In genomic region chr10:128742616-128743015, GRCm38 (mm10) we compare ENCODE assay signal across 9 mouse cellular contexts. TPM values are rescaled to one million over a fixed set of nuclear protein-coding genes. Genes with fewer than 3 reads are reported as not detected.
DNase-seq lines count a peak whose midpoint lies in the region; ATAC-seq and TF ChIP-seq lines count a peak whose summit lies in the region.
"Had no signal": no experiment of that assay in that cellular context is flagged by ENCODE, and none has a peak within 500 bp of the region (broad histone marks: within the 10 kb centered on the region; RNA-seq: fewer than 3 reads in every experiment).

No protein-coding gene starts in this region.

- no peaks in the 10 kb centered on the region for H3K9me3 ChIP-seq in kidney, embryonic 16.5 days (ENCODE audit: low read length)
- no peaks in the 10 kb centered on the region for H3K9me3 ChIP-seq in MEL (replicated peaks; ENCODE audit: insufficient read depth, low read length)
- no peaks in the 10 kb centered on the region for H3K9me3 ChIP-seq in limb, embryonic 11.5 days (ENCODE audit: control insufficient read depth, low read length)

- TF ChIP-seq CTCF in MEL (IDR thresholded peaks at IDR 0.05 in 2 of 3, conservative IDR thresholded peaks at IDR 0.05 in 1 of 3; ENCODE audit: control insufficient read depth in 1 of 3, insufficient read depth in 1 of 3, low read depth in 2 of 3, low read length in 3 of 3, poor library complexity in 1 of 3, severe bottlenecking in 1 of 3): no peak

- 39% methylated on average over 4 of the region's 4 CpGs for WGBS in kidney, embryonic 16.5 days
- 31% methylated on average over 4 of the region's 4 CpGs for WGBS in limb, embryonic 11.5 days

- H3K4me3 ChIP-seq in kidney, embryonic 16.5 days (ENCODE audit: low read length): peak overlapping the region; percentile 64
- H3K4me3 ChIP-seq in MEL (ENCODE audit: control insufficient read depth in 1 of 2, insufficient read depth in 1 of 2, low read depth in 2 of 2, low read length in 2 of 2): peak overlapping the region; percentile 73 to 81
- no peak overlapping the region for H3K4me3 ChIP-seq in limb, embryonic 11.5 days (ENCODE audit: low read depth, low read length)

- no peaks in the 10 kb centered on the region for H3K36me3 ChIP-seq in kidney, embryonic 16.5 days (ENCODE audit: insufficient read depth, low read length)
- peaks cover 0 to 10% of the 10 kb centered on the region in 2 experiments; a peak in 2 of 4 replicates for H3K36me3 ChIP-seq in MEL (ENCODE audit: control insufficient read depth in 1 of 2, insufficient read depth in 2 of 2, low read length in 2 of 2)
- no peaks in the 10 kb centered on the region for H3K36me3 ChIP-seq in limb, embryonic 11.5 days (ENCODE audit: control insufficient read depth, insufficient read depth, low read length)

- no peak overlapping the region for H3K27ac ChIP-seq in kidney, embryonic 16.5 days (ENCODE audit: low read length)
- H3K27ac ChIP-seq in MEL (ENCODE audit: control insufficient read depth, low read depth, low read length): no peak overlapping the region; the same call in 1 of the 2 replicates
- no peak overlapping the region for H3K27ac ChIP-seq in limb, embryonic 11.5 days (replicated peaks; ENCODE audit: low read depth, low read length)

- peaks cover 25% of the 10 kb centered on the region for H3K4me1 ChIP-seq in kidney, embryonic 16.5 days (ENCODE audit: insufficient read depth, low read length)
- peaks cover 0 to 21% of the 10 kb centered on the region in 2 experiments for H3K4me1 ChIP-seq in MEL (ENCODE audit: control insufficient read depth in 1 of 2, insufficient read depth in 2 of 2, low read length in 2 of 2)
- peaks cover 8% of the 10 kb centered on the region for H3K4me1 ChIP-seq in limb, embryonic 11.5 days (ENCODE audit: control insufficient read depth, insufficient read depth, low read length)

- TF ChIP-seq EP300 in MEL (IDR thresholded peaks at IDR 0.05; ENCODE audit: low read depth in 1 of 2, low read length in 2 of 2): no peak

- H3K79me2 ChIP-seq in MEL (ENCODE audit: control insufficient read depth, insufficient read depth, low read length, poor library complexity): no peaks in the 10 kb centered on the region; the same call in 1 of the 2 replicates

- peaks cover 7% of the 10 kb centered on the region; the same call in 1 of the 2 replicates for H3K27me3 ChIP-seq in kidney, embryonic 16.5 days (ENCODE audit: insufficient read depth, low read length)
- no peaks in the 10 kb centered on the region for H3K27me3 ChIP-seq in MEL (ENCODE audit: control insufficient read depth in 1 of 2, insufficient read depth in 2 of 2, low read length in 2 of 2)
- H3K27me3 ChIP-seq in limb, embryonic 11.5 days (ENCODE audit: control insufficient read depth, insufficient read depth, low read length): peaks cover 15% of the 10 kb centered on the region

- TF ChIP-seq RAD21 in MEL (IDR thresholded peaks at IDR 0.05; ENCODE audit: low read depth, low read length): no peak

- DNase-seq in kidney, postnatal 25 days: no peak
- DNase-seq in CD4-positive helper T cell, adult 2 months (ENCODE audit: low read depth, low spot score): peak; percentile 43
- DNase-seq in MEL (ENCODE audit: low read depth, low spot score): peak; percentile 34
- DNase-seq in limb, embryonic 11.5 days (ENCODE audit: low spot score): no peak
- DNase-seq in spleen, postnatal 4 days (ENCODE audit: low spot score in 2 of 2): no peak
- DNase-seq in left cerebral cortex, postnatal 36 days (ENCODE audit: low spot score in 2 of 2): no peak
- DNase-seq: adrenal gland, adult 2 months had no signal

- no peak overlapping the region for H3K9ac ChIP-seq in kidney, embryonic 16.5 days (replicated peaks; ENCODE audit: low read length)
- peak overlapping the region; percentile 66 for H3K9ac ChIP-seq in MEL (ENCODE audit: control insufficient read depth, low read depth, low read length, poor library complexity, severe bottlenecking)
- no peak overlapping the region for H3K9ac ChIP-seq in limb, embryonic 11.5 days (ENCODE audit: low read length)

- no peak for ATAC-seq in kidney, embryonic 16.5 days (ENCODE audit: low FRiP score, low TSS enrichment)
- ATAC-seq in limb, embryonic 11.5 days (ENCODE audit: insufficient number of reproducible peaks, low FRiP score, low TSS enrichment, low read depth): no peak
- no peak for ATAC-seq in inflammation-experienced regulatory T-cells, adult 6 months

- peak overlapping the region; percentile 93 for H3K4me2 ChIP-seq in kidney, embryonic 16.5 days (replicated peaks; ENCODE audit: low read depth, low read length)
- H3K4me2 ChIP-seq in limb, embryonic 11.5 days (ENCODE audit: low read depth, severe bottlenecking): peak overlapping the region; percentile 71; the same call in 1 of the 2 replicates

- TF ChIP-seq POLR2A in MEL (IDR thresholded peaks at IDR 0.05; ENCODE audit: control insufficient read depth in 1 of 2, insufficient read depth in 1 of 2, low read depth in 1 of 2, low read length in 2 of 2, poor library complexity in 1 of 2): peak in 1 of 2 experiments; percentile 44; a peak in 1 of 4 replicates

- intact Hi-C loops in left cerebral cortex, postnatal 36 days (cut with DNase I): no loop called here

TF ChIP-seq in MEL, 35 proteins besides CTCF, POLR2A, EP300 and RAD21:
- no peak for TF ChIP-seq JUND (IDR thresholded peaks at IDR 0.05; ENCODE audit: low read depth, low read length)
- TF ChIP-seq NELFE (IDR thresholded peaks at IDR 0.05; ENCODE audit: low read depth, low read length): peak; percentile 21; the same call in 1 of the 2 replicates
- no peak for TF ChIP-seq ZMIZ1 (IDR thresholded peaks at IDR 0.05; ENCODE audit: low read depth, low read length)
- no peak for TF ChIP-seq POLR2AphosphoS2 (IDR thresholded peaks at IDR 0.05; ENCODE audit: low read length)
- TF ChIP-seq TAL1 (IDR thresholded peaks at IDR 0.05; ENCODE audit: low read length): no peak
- TF ChIP-seq MAX (IDR thresholded peaks at IDR 0.05; ENCODE audit: low read length): no peak
- no peak for TF ChIP-seq E2F4 (IDR thresholded peaks at IDR 0.05; ENCODE audit: borderline replicate concordance, low read depth, low read length)
- TF ChIP-seq GATA1 (IDR thresholded peaks at IDR 0.05; ENCODE audit: low read depth, low read length): no peak
- TF ChIP-seq KAT2A (conservative IDR thresholded peaks at IDR 0.05; ENCODE audit: low read depth, low read length): no peak
TF ChIP-seq in MEL: peak in this region for 1.

RNA-seq across cellular contexts. Expression of gene Dgka, which starts 2.0 kb away (rescaled TPM):
- 6.8 and 7.8 TPM in 2 replicates for polyA plus RNA-seq in kidney, embryonic 16.5 days (2015; fragmentation: Nextera tagmentation; extraction: Ambion mirVana)
- 0.69 and 1.0 TPM in 2 replicates for total RNA-seq in MEL (2012; rRNA removed)
- 1 to 10 TPM in 1 of 2 experiments, not detected in 1; 3.5 TPM for polyA plus RNA-seq in MEL (2012; ENCODE audit: insufficient read depth in 1 of 2, insufficient read length in 2 of 2, low read depth in 1 of 2, low replicate concordance in 2 of 2, missing spikeins in 1 of 2)
- 5.4 and 6.5 TPM in 2 replicates for polyA plus RNA-seq in limb, embryonic 11.5 days (2014; fragmentation: Nextera tagmentation; extraction: Ambion mirVana)
- polyA plus RNA-seq in inflammation-experienced regulatory T-cells, adult 6 months (2017; shearing (Covaris generic)): 100 to 1,000 TPM; 184 to 337 (median 319) TPM
- 1 to 10 TPM; 5.6 to 7.8 TPM for total RNA-seq in left cerebral cortex, postnatal 36 days (2021)

RNA-seq across cellular contexts. Expression of gene Pym1, which starts 5.1 kb away (rescaled TPM):
- polyA plus RNA-seq in kidney, embryonic 16.5 days (2015; fragmentation: Nextera tagmentation; extraction: Ambion mirVana): 40.0 and 40.3 TPM in 2 replicates
- total RNA-seq in MEL (2012; rRNA removed): 64.2 and 77.4 TPM in 2 replicates
- polyA plus RNA-seq in MEL (2012; ENCODE audit: insufficient read depth in 1 of 2, insufficient read length in 2 of 2, low read depth in 1 of 2, low replicate concordance in 2 of 2, missing spikeins in 1 of 2): 100 to 1,000 TPM in 1 of 2 experiments, not detected in 1; 107 TPM
- 49.4 and 52.4 TPM in 2 replicates for polyA plus RNA-seq in limb, embryonic 11.5 days (2014; fragmentation: Nextera tagmentation; extraction: Ambion mirVana)
- polyA plus RNA-seq in inflammation-experienced regulatory T-cells, adult 6 months (2017; shearing (Covaris generic)): 10 to 100 TPM; 64.5 to 69.6 (median 66.4) TPM
- 10 to 100 TPM; 27.7 to 31.8 TPM for total RNA-seq in left cerebral cortex, postnatal 36 days (2021)

RNA-seq across cellular contexts. Expression of gene Cdk2, which starts 37.8 kb away (rescaled TPM):
- polyA plus RNA-seq in kidney, embryonic 16.5 days (2015; fragmentation: Nextera tagmentation; extraction: Ambion mirVana): 100 and 105 TPM in 2 replicates
- 34.2 and 40.5 TPM in 2 replicates for total RNA-seq in MEL (2012; rRNA removed)
- polyA plus RNA-seq in MEL (2012; ENCODE audit: insufficient read depth in 1 of 2, insufficient read length in 2 of 2, low read depth in 1 of 2, low replicate concordance in 2 of 2, missing spikeins in 1 of 2): 10 to 100 TPM in 1 of 2 experiments, not detected in 1; 72.4 TPM
- polyA plus RNA-seq in limb, embryonic 11.5 days (2014; fragmentation: Nextera tagmentation; extraction: Ambion mirVana): 151 TPM in 2 replicates
- 10 to 100 TPM; 16.8 to 38.3 (median 19.9) TPM for polyA plus RNA-seq in inflammation-experienced regulatory T-cells, adult 6 months (2017; shearing (Covaris generic))
- total RNA-seq in left cerebral cortex, postnatal 36 days (2021): 1 to 10 TPM; 2.1 to 2.6 TPM

RNA-seq across cellular contexts. Expression of gene Pmel, which starts 38.6 kb away (rescaled TPM):
- 1.5 and 1.7 TPM in 2 replicates for polyA plus RNA-seq in kidney, embryonic 16.5 days (2015; fragmentation: Nextera tagmentation; extraction: Ambion mirVana)
- 0.13 and 0.15 TPM in 2 replicates for total RNA-seq in MEL (2012; rRNA removed)
- polyA plus RNA-seq in MEL (2012; ENCODE audit: insufficient read depth in 1 of 2, insufficient read length in 2 of 2, low read depth in 1 of 2, low replicate concordance in 2 of 2, missing spikeins in 1 of 2): under 1 TPM in 1 of 2 experiments, not detected in 1; 0.45 TPM
- polyA plus RNA-seq in limb, embryonic 11.5 days (2014; fragmentation: Nextera tagmentation; extraction: Ambion mirVana): 0.34 and 0.87 TPM in 2 replicates
- polyA plus RNA-seq in inflammation-experienced regulatory T-cells, adult 6 months (2017; shearing (Covaris generic)): 1 to 10 TPM; 4.2 to 5.4 (median 4.3) TPM
- total RNA-seq in left cerebral cortex, postnatal 36 days (2021): under 1 TPM; 0.48 to 0.79 TPM

RNA-seq across cellular contexts. Expression of gene Rab5b, which starts 46.6 kb away (rescaled TPM):
- 84.4 and 86.0 TPM in 2 replicates for polyA plus RNA-seq in kidney, embryonic 16.5 days (2015; fragmentation: Nextera tagmentation; extraction: Ambion mirVana)
- 16.2 and 18.7 TPM in 2 replicates for total RNA-seq in MEL (2012; rRNA removed)
- polyA plus RNA-seq in MEL (2012; ENCODE audit: insufficient read depth in 1 of 2, insufficient read length in 2 of 2, low read depth in 1 of 2, low replicate concordance in 2 of 2, missing spikeins in 1 of 2): 10 to 100 TPM; 23.3 to 45.7 TPM
- 62.4 and 62.5 TPM in 2 replicates for polyA plus RNA-seq in limb, embryonic 11.5 days (2014; fragmentation: Nextera tagmentation; extraction: Ambion mirVana)
- polyA plus RNA-seq in inflammation-experienced regulatory T-cells, adult 6 months (2017; shearing (Covaris generic)): 10 to 100 TPM; 44.3 to 69.5 (median 63.9) TPM
- 100 to 1,000 TPM; 129 to 134 TPM for total RNA-seq in left cerebral cortex, postnatal 36 days (2021)

Comparison
In these comparisons a context has a peak if more than half of its experiments do, and no peak if none do; other contexts are left out.
1. DNase-seq: peak in CD4-positive helper T cell, adult 2 months (single experiment) and MEL (single experiment); none in kidney, postnatal 25 days (0 of 2), limb, embryonic 11.5 days (single experiment), spleen, postnatal 4 days (0 of 2) and left cerebral cortex, postnatal 36 days (0 of 2).
2. RNA of gene Dgka, which starts 2.0 kb away (polyA plus RNA-seq): 184 to 337 TPM in inflammation-experienced regulatory T-cells, adult 6 months; 6.8 to 7.8 TPM in kidney, embryonic 16.5 days, 5.4 to 6.5 TPM in limb, embryonic 11.5 days and 3.5 TPM in MEL; every median in the first group is over 10 times any median in the second.